In genomic region chr6:141567366-141567765, GRCm38 (mm10) we compare ENCODE assay signal across 23 mouse cellular contexts. TPM values are rescaled to one million over a fixed set of nuclear protein-coding genes. Genes with fewer than 3 reads are reported as not detected.
A peak's percentile ranks its signal among the peaks of the same experiment; 100 is the strongest.
DNase-seq lines count a peak whose midpoint lies in the region; ATAC-seq and TF ChIP-seq lines count a peak whose summit lies in the region.
"Had no signal": no experiment of that assay in that cellular context is flagged by ENCODE, and none has a peak within 500 bp of the region (broad histone marks: within the 10 kb centered on the region; RNA-seq: fewer than 3 reads in every experiment).

No protein-coding gene starts in this region.

- no peaks in the 10 kb centered on the region for H3K4me1 ChIP-seq in hindbrain, postnatal 0 days (ENCODE audit: insufficient read depth, low read length)
- H3K4me1 ChIP-seq: embryonic facial prominence, embryonic 10.5 days; embryonic facial prominence, embryonic 13.5 days; heart, embryonic 12.5 days; heart, embryonic 15.5 days; hindbrain, embryonic 13.5 days had no signal

- H3K27me3 ChIP-seq in hindbrain, postnatal 0 days (ENCODE audit: insufficient read depth, low read length), result no peaks in the 10 kb centered on the region
- H3K27me3 ChIP-seq: embryonic facial prominence, embryonic 13.5 days; heart, embryonic 12.5 days; heart, embryonic 15.5 days; hindbrain, embryonic 13.5 days; Patski had no signal

- no peak overlapping the region for H3K4me2 ChIP-seq in hindbrain, postnatal 0 days (ENCODE audit: low read depth, low read length)
- H3K4me2 ChIP-seq: embryonic facial prominence, embryonic 13.5 days; heart, embryonic 12.5 days; heart, embryonic 15.5 days; hindbrain, embryonic 13.5 days had no signal

- no peak for TF ChIP-seq CTCF in brain, embryonic 14.5 days (IDR thresholded peaks at IDR 0.05; ENCODE audit: borderline replicate concordance, extremely low read depth, insufficient read depth, insufficient read length)
- no peak for TF ChIP-seq CTCF in hindbrain, postnatal 0 days (IDR thresholded peaks at IDR 0.05; ENCODE audit: low read depth)

- no peak for DNase-seq in frontal cortex, postnatal 10 days (ENCODE audit: low spot score in 2 of 2)
- DNase-seq in right cerebral cortex, postnatal 14 days, result peak; percentile 10
- no peak for DNase-seq in right cerebral cortex, adult 2 months (ENCODE audit: low spot score in 2 of 2)
- peak; percentile 42 for DNase-seq in brain, embryonic 14.5 days (ENCODE audit: low read depth)
- no peak for DNase-seq in hindbrain, postnatal 0 days (ENCODE audit: low spot score)
- DNase-seq: adrenal gland, postnatal 36 days; cerebellum, adult 11-12 months; cerebellum, adult 8-10 months; embryo, embryonic 11 days; gastrocnemius, postnatal 25 days had no signal

- H3K36me3 ChIP-seq in hindbrain, postnatal 0 days (ENCODE audit: insufficient read depth, low read length), result no peaks in the 10 kb centered on the region
- H3K36me3 ChIP-seq: embryonic facial prominence, embryonic 10.5 days; embryonic facial prominence, embryonic 13.5 days; heart, embryonic 12.5 days; heart, embryonic 15.5 days; hindbrain, embryonic 10.5 days; hindbrain, embryonic 13.5 days had no signal

- no peak overlapping the region for H3K9ac ChIP-seq in hindbrain, postnatal 0 days (replicated peaks; ENCODE audit: low read length)
- H3K9ac ChIP-seq: embryonic facial prominence, embryonic 13.5 days; heart, embryonic 12.5 days; heart, embryonic 15.5 days; hindbrain, embryonic 13.5 days had no signal

- H3K27ac ChIP-seq in hindbrain, postnatal 0 days, result no peak overlapping the region
- H3K27ac ChIP-seq: embryonic facial prominence, embryonic 10.5 days; embryonic facial prominence, embryonic 13.5 days; heart, embryonic 15.5 days; hindbrain, embryonic 10.5 days; hindbrain, embryonic 13.5 days had no signal

- no peak overlapping the region for H3K4me3 ChIP-seq in hindbrain, postnatal 0 days (ENCODE audit: low read length)
- H3K4me3 ChIP-seq: embryonic facial prominence, embryonic 10.5 days; embryonic facial prominence, embryonic 13.5 days; erythroblast, embryonic 14.5 days; heart, embryonic 12.5 days; heart, embryonic 15.5 days; hindbrain, embryonic 10.5 days; hindbrain, embryonic 13.5 days had no signal

- 75% methylated on average over 2 of the region's 2 CpGs for WGBS in hindbrain, postnatal 0 days

- ATAC-seq in frontal cortex, adult (ENCODE audit: low TSS enrichment), result peak; percentile 82
- no peak for ATAC-seq in hindbrain, postnatal 0 days
- ATAC-seq: intestine, postnatal 0 days; Patski had no signal

- no peak for TF ChIP-seq POLR2A in brain, embryonic 14.5 days (IDR thresholded peaks at IDR 0.05; ENCODE audit: borderline replicate concordance, extremely low read depth, insufficient read depth, insufficient read length, poor library complexity, severe bottlenecking)

- H3K9me3 ChIP-seq in hindbrain, postnatal 0 days (ENCODE audit: low read length), result no peaks in the 10 kb centered on the region
- H3K9me3 ChIP-seq: embryonic facial prominence, embryonic 10.5 days; embryonic facial prominence, embryonic 13.5 days; heart, embryonic 12.5 days; heart, embryonic 15.5 days; hindbrain, embryonic 10.5 days; hindbrain, embryonic 13.5 days had no signal

RNA-seq across cellular contexts. Expression of gene Slco1c1, which starts 43.2 kb away (rescaled TPM):
- 9.2 and 11.8 TPM in 2 replicates for polyA plus RNA-seq in brain, embryonic 14.5 days (2012; rRNA removed)
- 22.8 and 27.7 TPM in 2 replicates for total RNA-seq in hindbrain, postnatal 0 days (2014; rRNA removed)
- 27.2 and 27.7 TPM in 2 replicates for polyA plus RNA-seq in hindbrain, postnatal 0 days (2015; fragmentation: Nextera tagmentation; extraction: Ambion mirVana)
- total RNA-seq: ES-E14; gastrocnemius, adult 8-10 months had no signal
- polyA plus RNA-seq: C2C12; embryonic facial prominence, embryonic 10.5 days; erythroblast, embryonic 14.5 days; Patski had no signal

Comparison
In these comparisons a context has a peak if more than half of its experiments do, and no peak if none do; other contexts are left out.
1. DNase-seq: peak in right cerebral cortex, postnatal 14 days (single experiment) and brain, embryonic 14.5 days (single experiment); none in frontal cortex, postnatal 10 days (0 of 2), right cerebral cortex, adult 2 months (0 of 2) and hindbrain, postnatal 0 days (single experiment).